In the genomic region with DNA sequence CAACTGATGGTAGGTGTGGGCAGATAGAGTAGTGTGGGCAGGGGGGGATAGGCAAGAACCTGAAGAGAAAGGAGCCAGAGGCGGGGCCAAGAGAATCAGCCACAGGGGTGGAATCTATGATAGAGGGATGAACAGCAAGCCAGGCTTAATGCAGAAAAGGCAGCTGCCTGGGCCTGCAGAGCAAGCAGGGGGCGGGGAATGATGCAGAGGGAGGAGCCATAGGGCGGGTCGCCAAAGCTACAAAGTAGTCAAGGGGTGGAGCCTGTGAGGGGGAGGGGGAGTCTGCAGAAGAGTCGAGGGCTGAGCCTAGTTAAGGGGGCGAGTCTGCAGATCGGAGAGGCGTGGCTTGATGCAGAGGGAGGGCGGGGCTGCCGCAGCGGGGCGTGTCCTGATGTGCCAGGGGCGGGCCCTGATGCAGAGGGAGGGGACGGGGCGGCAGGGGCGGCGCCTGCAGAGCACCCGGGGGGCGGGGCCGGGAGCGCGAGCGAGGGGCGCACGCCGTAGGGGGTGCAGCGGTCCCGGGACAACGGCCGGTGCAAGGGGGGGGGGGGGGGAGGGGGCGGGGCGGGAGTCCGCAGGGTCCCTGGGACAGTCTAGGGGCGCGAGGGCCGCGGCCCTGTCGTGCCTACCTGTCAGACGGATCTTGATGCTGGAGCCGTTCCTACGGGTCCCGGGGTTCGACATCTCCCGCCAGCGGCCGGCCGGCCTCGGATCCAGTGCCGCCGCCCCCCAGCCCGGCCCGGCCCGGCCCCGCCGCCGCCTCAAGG, we compare ENCODE assay signal across 8 mouse cellular contexts. TPM values are rescaled to one million over a fixed set of nuclear protein-coding genes. Genes with fewer than 3 reads are reported as not detected.
DNase-seq lines count a peak whose midpoint lies in the region; ATAC-seq and TF ChIP-seq lines count a peak whose summit lies in the region.

No protein-coding gene starts in this region.

- H3K4me1 ChIP-seq in G1E (ENCODE audit: insufficient read depth, low read depth, low read length) = peaks cover 26% of the 10 kb centered on the region
- peaks cover 8% of the 10 kb centered on the region; the same call in 1 of the 2 replicates for H3K4me1 ChIP-seq in forebrain, embryonic 14.5 days (ENCODE audit: control insufficient read depth, insufficient read depth, low read length)
- H3K4me1 ChIP-seq in lung, adult 2 months (ENCODE audit: control insufficient read depth, insufficient read depth, low read length) = peaks cover 24% of the 10 kb centered on the region

- H3K4me3 ChIP-seq in G1E (ENCODE audit: low read depth, low read length) = peak overlapping the region; percentile 73
- H3K4me3 ChIP-seq in forebrain, embryonic 14.5 days (ENCODE audit: low read depth, low read length) = peak overlapping the region; percentile 88
- H3K4me3 ChIP-seq in lung, adult 2 months (replicated peaks; ENCODE audit: extremely low read depth, low read depth, low read length) = peak overlapping the region; percentile 76

- ATAC-seq in G1E (ENCODE audit: extremely low read depth, insufficient number of reproducible peaks, low FRiP score, poor library complexity, severe bottlenecking) = peak; percentile 98
- peak; percentile 74 for ATAC-seq in forebrain, embryonic 14.5 days
- ATAC-seq in neutrophil, adult 5-6 weeks (ENCODE audit: extremely low read depth, insufficient number of reproducible peaks, low FRiP score, poor library complexity, severe bottlenecking) = peak; percentile 85

- H3K36me3 ChIP-seq in G1E (replicated peaks) = no peaks in the 10 kb centered on the region
- no peaks in the 10 kb centered on the region for H3K36me3 ChIP-seq in forebrain, embryonic 14.5 days (ENCODE audit: control insufficient read depth, insufficient read depth, low read length)

- WGBS in forebrain, embryonic 14.5 days = under 1% methylated on average over 12 of the region's 56 CpGs
- WGBS in lung, adult 2 months = 2% methylated on average over 35 of the region's 56 CpGs

- peaks cover 31% of the 10 kb centered on the region for H3K27me3 ChIP-seq in G1E (ENCODE audit: insufficient read depth, low read length)
- H3K27me3 ChIP-seq in forebrain, embryonic 14.5 days (replicated peaks; ENCODE audit: control insufficient read depth, insufficient read depth, low read length) = no peaks in the 10 kb centered on the region; the same call in 1 of the 2 replicates

- no peaks in the 10 kb centered on the region for H3K9me3 ChIP-seq in G1E (replicated peaks)
- H3K9me3 ChIP-seq in forebrain, embryonic 14.5 days (replicated peaks; ENCODE audit: control insufficient read depth, low read length) = no peaks in the 10 kb centered on the region

- peak overlapping the region; percentile 55 for H3K4me2 ChIP-seq in forebrain, embryonic 14.5 days (ENCODE audit: low read length)

- DNase-seq in G1E (ENCODE audit: low spot score) = peak; percentile 80
- DNase-seq in cerebellum, adult 11 months = peak; percentile 76
- peak; percentile 88 for DNase-seq in forebrain, embryonic 14.5 days (ENCODE audit: low spot score)
- DNase-seq in heart, postnatal 14 days = peak; percentile 84 to 91
- peak; percentile 63 to 75 for DNase-seq in layer of hippocampus, adult 18-20 months (ENCODE audit: low spot score in 2 of 2)
- peak; percentile 86 for DNase-seq in lung, adult 2 months
- peak; percentile 94 for DNase-seq in testis, postnatal 14 days (ENCODE audit: low spot score)

- intact Hi-C loops in heart, postnatal 14 days (cut with DNase I) = no loop called here

- peak overlapping the region; percentile 78 for H3K27ac ChIP-seq in forebrain, embryonic 14.5 days (ENCODE audit: low read depth, low read length)

- H3K9ac ChIP-seq in forebrain, embryonic 14.5 days (ENCODE audit: low read length) = peak overlapping the region; percentile 90

- no peak for TF ChIP-seq POLR2A in lung, adult 2 months (IDR thresholded peaks at IDR 0.05; ENCODE audit: borderline replicate concordance, extremely low read depth, low read depth, low read length)

- TF ChIP-seq CTCF in G1E (IDR thresholded peaks at IDR 0.05; ENCODE audit: low read depth, low read length) = no peak
- TF ChIP-seq CTCF in lung, adult 2 months (IDR thresholded peaks at IDR 0.05; ENCODE audit: insufficient read depth, low read length) = no peak

RNA-seq across cellular contexts. Expression of a gene that starts 0.6 kb away (rescaled TPM):
- total RNA-seq in G1E (2014; fragmentation: Nextera tagmentation) (1.3 and 1.7 TPM in 2 replicates), G1E (2017) (1.9 and 4.1 TPM in 2 replicates)
- 2.0 and 2.1 TPM in 2 replicates for polyA plus RNA-seq in G1E (2012)
- polyA plus RNA-seq in forebrain, embryonic 14.5 days (2014; fragmentation: Nextera tagmentation; extraction: Ambion mirVana) = 16.5 and 22.7 TPM in 2 replicates
- 10 to 100 TPM; 23.7 to 25.4 TPM for total RNA-seq in heart, postnatal 14 days (2021)
- 10 to 100 TPM; 29.4 to 32.2 TPM for total RNA-seq in layer of hippocampus, adult 18-20 months (2021)
- polyA plus RNA-seq in lung, adult 2 months (2012; rRNA removed) = 33.5 and 34.1 TPM in 2 replicates
- 14.4 and 19.2 TPM in 2 replicates for total RNA-seq in neutrophil, adult 5-6 weeks (2017)

Comparison
In these comparisons a context has a peak if more than half of its experiments do, and no peak if none do; other contexts are left out.
1. Peak in every context shown above with its lines: DNase-seq, ATAC-seq, H3K4me3 ChIP-seq and H3K27ac ChIP-seq.